Mouse (Mus musculus): ENCODE data around the gene Wfdc2. TPM values are rescaled to one million over a fixed set of nuclear protein-coding genes. Genes with fewer than 3 reads are reported as not detected.
A peak's percentile ranks its signal among the peaks of the same experiment; 100 is the strongest.
"Not testable (repeated sequence)": the region's sequence is repeated elsewhere in the genome, so short reads cannot be mapped to it uniquely, and the experiment has no call there.

Gene Wfdc2
- polyA plus RNA-seq, 1 experiment from 2014 or later = 21.7 TPM

- no peak overlapping the region for H3K4me3 ChIP-seq (ENCODE audit: low read depth, low read length)
- no peaks in the 10 kb centered on the region for H3K36me3 ChIP-seq (ENCODE audit: control insufficient read depth, insufficient read depth, low read length)
- 47% methylated on average over 16 of the region's 16 CpGs for WGBS
- no peak for DNase-seq (ENCODE audit: low spot score, missing footprints)
- peaks cover 7% of the 10 kb centered on the region; the same call in 1 of the 2 replicates for H3K27me3 ChIP-seq (ENCODE audit: control insufficient read depth, insufficient read depth, low read length)
- H3K27ac ChIP-seq (ENCODE audit: low read depth, low read length) = no peak overlapping the region
- H3K4me2 ChIP-seq = no peak overlapping the region
- no peak for ATAC-seq (ENCODE audit: low FRiP score)
- H3K9ac ChIP-seq (ENCODE audit: low read length) = no peak overlapping the region
- H3K4me1 ChIP-seq (ENCODE audit: control insufficient read depth, insufficient read depth, low read length) = peaks cover 16% of the 10 kb centered on the region
- no peaks in the 10 kb centered on the region for H3K9me3 ChIP-seq (ENCODE audit: control insufficient read depth, low read length)
These were observed 3.1 kb upstream of the Wfdc2 start for GRCm38 (mm10) chr2:164558991-164559645.

GRCm38 (mm10) chr2:164560106-164560505 lies 2.1 kb upstream of the Wfdc2 start:
- Histone ChIP-seq H3K27me3 (ENCODE audit: control insufficient read depth, insufficient read depth, low read length) (peaks cover 7% of the 10 kb centered on the region; the same call in 1 of the 2 replicates), H3K4me3 (ENCODE audit: low read depth, low read length) (no peak overlapping the region), H3K27ac (ENCODE audit: low read depth, low read length) (no peak overlapping the region), H3K36me3 (ENCODE audit: control insufficient read depth, insufficient read depth, low read length) (no peaks in the 10 kb centered on the region), H3K9me3 (ENCODE audit: control insufficient read depth, low read length) (no peaks in the 10 kb centered on the region), H3K4me1 (ENCODE audit: control insufficient read depth, insufficient read depth, low read length) (peaks cover 16% of the 10 kb centered on the region), H3K4me2 (no peak overlapping the region), H3K9ac (ENCODE audit: low read length) (no peak overlapping the region)
- DNase-seq (ENCODE audit: low spot score, missing footprints) (no peak), ATAC-seq (ENCODE audit: low FRiP score) (no peak)
- 92% methylated on average over 8 of the region's 8 CpGs for WGBS

- WGBS = 1% methylated on average over 31 of the region's 32 CpGs
- ATAC-seq (ENCODE audit: low FRiP score) (peak; percentile 73), DNase-seq (ENCODE audit: low spot score, missing footprints) (peak; percentile 97)
- peak overlapping the region; percentile 74 for H3K9ac ChIP-seq (ENCODE audit: low read length)
- H3K27me3 ChIP-seq (ENCODE audit: control insufficient read depth, insufficient read depth, low read length) = peaks cover 7% of the 10 kb centered on the region; the same call in 1 of the 2 replicates
- no peaks in the 10 kb centered on the region for H3K9me3 ChIP-seq (ENCODE audit: control insufficient read depth, low read length)
- H3K36me3 ChIP-seq (ENCODE audit: control insufficient read depth, insufficient read depth, low read length) = no peaks in the 10 kb centered on the region
- peak overlapping the region; percentile 95 for H3K4me2 ChIP-seq
- peaks cover 16% of the 10 kb centered on the region for H3K4me1 ChIP-seq (ENCODE audit: control insufficient read depth, insufficient read depth, low read length)
- H3K27ac ChIP-seq (ENCODE audit: low read depth, low read length) = no peak overlapping the region
- H3K4me3 ChIP-seq (ENCODE audit: low read depth, low read length) = peak overlapping the region; percentile 37
These were observed 1.3 kb downstream of the Wfdc2 start for GRCm38 (mm10) chr2:164563339-164564038.

GRCm38 (mm10) chr2:164564346-164564745 lies 2.1 kb downstream of the Wfdc2 start:
- Histone ChIP-seq H3K9ac (ENCODE audit: low read length) (no peak overlapping the region), H3K27me3 (ENCODE audit: control insufficient read depth, insufficient read depth, low read length) (peaks cover 7% of the 10 kb centered on the region; the same call in 1 of the 2 replicates), H3K9me3 (ENCODE audit: control insufficient read depth, low read length) (no peaks in the 10 kb centered on the region), H3K36me3 (ENCODE audit: control insufficient read depth, insufficient read depth, low read length) (no peaks in the 10 kb centered on the region), H3K4me3 (ENCODE audit: low read depth, low read length) (no peak overlapping the region), H3K27ac (ENCODE audit: low read depth, low read length) (no peak overlapping the region), H3K4me1 (ENCODE audit: control insufficient read depth, insufficient read depth, low read length) (peaks cover 16% of the 10 kb centered on the region), H3K4me2 (no peak overlapping the region)
- ATAC-seq (ENCODE audit: low FRiP score) = no peak
- no peak for DNase-seq (ENCODE audit: low spot score, missing footprints)
- 78% methylated on average over 5 of the region's 5 CpGs for WGBS

- no peak overlapping the region for H3K4me3 ChIP-seq (ENCODE audit: low read depth, low read length)
- H3K9ac ChIP-seq (ENCODE audit: low read length) = no peak overlapping the region
These were observed 4.8 kb downstream of the Wfdc2 start for GRCm38 (mm10) chr2:164566997-164567396.

GRCm38 (mm10) chr2:164567460-164567859 lies 5.2 kb downstream of the Wfdc2 start:
- ATAC-seq (ENCODE audit: low FRiP score) (no peak), DNase-seq (ENCODE audit: low spot score, missing footprints) (no peak)
- no peaks in the 10 kb centered on the region for H3K36me3 ChIP-seq (ENCODE audit: control insufficient read depth, insufficient read depth, low read length)
- 92% methylated on average over 5 of the region's 5 CpGs for WGBS
- no peak overlapping the region for H3K4me3 ChIP-seq (ENCODE audit: low read depth, low read length)
- H3K27me3 ChIP-seq (ENCODE audit: control insufficient read depth, insufficient read depth, low read length) = peaks cover 2% of the 10 kb centered on the region; the same call in 1 of the 2 replicates
- no peaks in the 10 kb centered on the region for H3K9me3 ChIP-seq (ENCODE audit: control insufficient read depth, low read length)
- H3K9ac ChIP-seq (ENCODE audit: low read length) = no peak overlapping the region
- no peak overlapping the region for H3K4me2 ChIP-seq
- H3K4me1 ChIP-seq (ENCODE audit: control insufficient read depth, insufficient read depth, low read length) = peaks cover 13% of the 10 kb centered on the region
- H3K27ac ChIP-seq (ENCODE audit: low read depth, low read length) = no peak overlapping the region

More at GRCm38 (mm10) chr2:164566997-164567396, 4.8 kb downstream of the Wfdc2 start:
- H3K27ac ChIP-seq (ENCODE audit: low read depth, low read length) = no peak overlapping the region
- WGBS = 81% methylated on average over 2 of the region's 2 CpGs
- no peak for ATAC-seq (ENCODE audit: low FRiP score)
- DNase-seq (ENCODE audit: low spot score, missing footprints) = no peak
- H3K36me3 ChIP-seq (ENCODE audit: control insufficient read depth, insufficient read depth, low read length) = no peaks in the 10 kb centered on the region
- H3K4me2 ChIP-seq = no peak overlapping the region
- H3K27me3 ChIP-seq (ENCODE audit: control insufficient read depth, insufficient read depth, low read length) = peaks cover 6% of the 10 kb centered on the region; the same call in 1 of the 2 replicates
- H3K9me3 ChIP-seq (ENCODE audit: control insufficient read depth, low read length) = no peaks in the 10 kb centered on the region
- peaks cover 16% of the 10 kb centered on the region for H3K4me1 ChIP-seq (ENCODE audit: control insufficient read depth, insufficient read depth, low read length)

- not testable (repeated sequence) for H3K9ac ChIP-seq (ENCODE audit: low read length); H3K27ac ChIP-seq (ENCODE audit: low read depth, low read length); H3K36me3 ChIP-seq (ENCODE audit: control insufficient read depth, insufficient read depth, low read length); H3K4me2 ChIP-seq; ATAC-seq (ENCODE audit: low FRiP score); H3K4me1 ChIP-seq (ENCODE audit: control insufficient read depth, insufficient read depth, low read length); H3K9me3 ChIP-seq (ENCODE audit: control insufficient read depth, low read length); H3K4me3 ChIP-seq (ENCODE audit: low read depth, low read length); DNase-seq (ENCODE audit: low spot score, missing footprints); H3K27me3 ChIP-seq (ENCODE audit: control insufficient read depth, insufficient read depth, low read length)
- 83% methylated on average over 6 of the region's 6 CpGs for WGBS
These were observed 11.1 kb downstream of the Wfdc2 start, which contains the start of gene Spint3 for GRCm38 (mm10) chr2:164573359-164573758. Gene Spint3, minus strand, starts transcription at chr2:164573459.

GRCm38 (mm10) chr2:164585025-164585725 lies 23.0 kb downstream of the Wfdc2 start, which contains the start of gene Wfdc6a:
Gene Wfdc6a, minus strand, starts transcription at chr2:164585447.
- ATAC-seq (ENCODE audit: low FRiP score); H3K36me3 ChIP-seq (ENCODE audit: control insufficient read depth, insufficient read depth, low read length); H3K4me1 ChIP-seq (ENCODE audit: control insufficient read depth, insufficient read depth, low read length); H3K9me3 ChIP-seq (ENCODE audit: control insufficient read depth, low read length); H3K4me2 ChIP-seq; H3K27me3 ChIP-seq (ENCODE audit: control insufficient read depth, insufficient read depth, low read length); DNase-seq (ENCODE audit: low spot score, missing footprints); H3K27ac ChIP-seq (ENCODE audit: low read depth, low read length); H3K4me3 ChIP-seq (ENCODE audit: low read depth, low read length); H3K9ac ChIP-seq (ENCODE audit: low read length): not testable (repeated sequence)
- 65% methylated on average over 13 of the region's 13 CpGs for WGBS

All from midbrain, embryonic 11.5 days (tissue).